Mouse (Mus musculus) kidney, adult 2 months (tissue): Measurements from ENCODE around the gene Btnl6.

ENCODE experiments used
- CTCF ChIP-seq: fragments of 200-500 bp; conservative IDR thresholded peaks from 2 replicates; pipeline ENCODE4 v1.5.1; 2011; ENCODE audit warnings: low read depth, mild to moderate bottlenecking, control low read depth, low read length, moderate library complexity, mixed read lengths; ENCODE audit not compliant: insufficient read depth, insufficient read length
- POLR2A ChIP-seq: fragments of 200-500 bp; IDR thresholded peaks from one replicate; pipeline ENCODE4 v1.6.1; 2011; ENCODE audit warnings: low read depth, low read length, control low read depth

GRCm38 (mm10) chr17:34549843-34550242 is 32.7 kb upstream of the Btnl6 start:
- TF ChIP-seq CTCF (no peak), POLR2A (no peak)
